Mouse (Mus musculus) frontal cortex, adult 2 months (tissue): ENCODE data around the gene Pax1. TPM values are rescaled to one million over a fixed set of nuclear protein-coding genes. Genes with fewer than 3 reads are reported as not detected.

ENCODE experiments used
- DNase-seq, 2 experiments: peaks; one replicate each; pipeline ENCODE4 v3.0.0; 2022; ENCODE audit warnings: low spot score in 1 of 2; ENCODE audit errors: extremely low spot score in 1 of 2
- polyA plus RNA-seq: library from polyadenylated mRNA; depleted of rRNA; stranded (reverse); fragments of >200 nt; gene quantifications from 2 replicates; pipeline ENCODE4 v1.2.3, GENCODE M21; 2012; rRNA removed

Pax1 gene
- 0.08 and 0.14 TPM in 2 replicates for polyA plus RNA-seq

GRCm38 (mm10) chr2:147361581-147361980 is at the start of gene Pax1:
TSS of gene Pax1 (plus strand) at chr2:147361925.
- DNase-seq, result no peak

GRCm38 (mm10) chr2:147321036-147321435 is 40.7 kb upstream of the Pax1 start:
- peak in 1 of 2 experiments; percentile 18 for DNase-seq

- no peak for DNase-seq
Observed at GRCm38 (mm10) chr2:147325178-147325577, 36.5 kb upstream of the Pax1 start.

GRCm38 (mm10) chr2:147332731-147333130 is 29.0 kb upstream of the Pax1 start:
- no peak for DNase-seq

GRCm38 (mm10) chr2:147338729-147339128 is 23.0 kb upstream of the Pax1 start:
- no peak for DNase-seq

GRCm38 (mm10) chr2:147339796-147340195 is 21.9 kb upstream of the Pax1 start:
- no peak for DNase-seq

GRCm38 (mm10) chr2:147342198-147342597 is 19.5 kb upstream of the Pax1 start:
- peak in 1 of 2 experiments; percentile 30 for DNase-seq

GRCm38 (mm10) chr2:147359716-147360115 is 2.0 kb upstream of the Pax1 start:
- DNase-seq, result no peak

GRCm38 (mm10) chr2:147360401-147360800 is 1.3 kb upstream of the Pax1 start:
- DNase-seq, result no peak

GRCm38 (mm10) chr2:147360856-147361255 is 869 bp upstream of the Pax1 start:
- DNase-seq, result no peak

- no peak for DNase-seq
Observed at GRCm38 (mm10) chr2:147362316-147362715, 591 bp downstream of the Pax1 start.

GRCm38 (mm10) chr2:147363401-147364130 is 1.8 kb downstream of the Pax1 start:
- DNase-seq, result no peak

- no peak for DNase-seq
Observed at GRCm38 (mm10) chr2:147364198-147364597, 2.5 kb downstream of the Pax1 start.

- no peak for DNase-seq
Observed at GRCm38 (mm10) chr2:147364982-147365907, 3.5 kb downstream of the Pax1 start.

- DNase-seq, result no peak
Observed at GRCm38 (mm10) chr2:147365908-147366630, 4.3 kb downstream of the Pax1 start.

GRCm38 (mm10) chr2:147367246-147367820 is 5.6 kb downstream of the Pax1 start:
- no peak for DNase-seq

- no peak for DNase-seq
Observed at GRCm38 (mm10) chr2:147367911-147368591, 6.3 kb downstream of the Pax1 start.

- DNase-seq, result no peak
Observed at GRCm38 (mm10) chr2:147369561-147369960, 7.8 kb downstream of the Pax1 start.

GRCm38 (mm10) chr2:147370091-147370490 is 8.4 kb downstream of the Pax1 start:
- no peak for DNase-seq

- DNase-seq, result no peak
Observed at GRCm38 (mm10) chr2:147371289-147371688, 9.6 kb downstream of the Pax1 start.
